Mouse (Mus musculus): ENCODE measurements around the gene Msrb3. TPM values are rescaled to one million over a fixed set of nuclear protein-coding genes. Genes with fewer than 3 reads are reported as not detected.

The Msrb3 gene
- polyA plus RNA-seq, 1 experiment from 2014 or later: 7.2 TPM

GRCm38 (mm10) chr10:120914948-120915631 lies 16.2 kb upstream of the Msrb3 start:
- H3K36me3 ChIP-seq: no peaks in the 10 kb centered on the region
- 84% methylated on average over 15 of the region's 15 CpGs for WGBS
- H3K27me3 ChIP-seq (ENCODE audit: low read depth, poor library complexity, severe bottlenecking): no peaks in the 10 kb centered on the region
- H3K4me1 ChIP-seq: peaks cover 8% of the 10 kb centered on the region; the same call in 1 of the 2 replicates
- no peak overlapping the region for H3K27ac ChIP-seq
- no peaks in the 10 kb centered on the region for H3K9me3 ChIP-seq (replicated peaks)
- H3K4me3 ChIP-seq: no peak overlapping the region
- DNase-seq (ENCODE audit: low spot score): peak; percentile 23

- DNase-seq (ENCODE audit: low spot score): peak; percentile 22
- H3K9me3 ChIP-seq (replicated peaks): no peaks in the 10 kb centered on the region
- 86% methylated on average over 7 of the region's 7 CpGs for WGBS
- H3K27ac ChIP-seq: no peak overlapping the region
- H3K4me3 ChIP-seq: no peak overlapping the region
- H3K4me1 ChIP-seq: peaks cover 8% of the 10 kb centered on the region; the same call in 1 of the 2 replicates
- no peaks in the 10 kb centered on the region for H3K36me3 ChIP-seq
- H3K27me3 ChIP-seq (ENCODE audit: low read depth, poor library complexity, severe bottlenecking): no peaks in the 10 kb centered on the region
Observed at GRCm38 (mm10) chr10:120914286-120914685, 15.4 kb upstream of the Msrb3 start.

GRCm38 (mm10) chr10:120913796-120914195 lies 14.9 kb upstream of the Msrb3 start:
- H3K27ac ChIP-seq: no peak overlapping the region
- H3K4me1 ChIP-seq: peaks cover 8% of the 10 kb centered on the region; the same call in 1 of the 2 replicates
- H3K9me3 ChIP-seq (replicated peaks): no peaks in the 10 kb centered on the region
- WGBS: 72% methylated on average over 7 of the region's 7 CpGs
- peak; percentile 27 for DNase-seq (ENCODE audit: low spot score)
- H3K36me3 ChIP-seq: no peaks in the 10 kb centered on the region
- H3K27me3 ChIP-seq (ENCODE audit: low read depth, poor library complexity, severe bottlenecking): no peaks in the 10 kb centered on the region
- no peak overlapping the region for H3K4me3 ChIP-seq

GRCm38 (mm10) chr10:120911971-120912370 lies 13.1 kb upstream of the Msrb3 start:
- Histone ChIP-seq H3K36me3 (no peaks in the 10 kb centered on the region), H3K9me3 (replicated peaks) (no peaks in the 10 kb centered on the region), H3K4me3 (no peak overlapping the region), H3K27ac (no peak overlapping the region), H3K27me3 (ENCODE audit: low read depth, poor library complexity, severe bottlenecking) (no peaks in the 10 kb centered on the region), H3K4me1 (peaks cover 8% of the 10 kb centered on the region; the same call in 1 of the 2 replicates)
- WGBS: 83% methylated on average over 4 of the region's 4 CpGs
- DNase-seq (ENCODE audit: low spot score): peak; percentile 20

GRCm38 (mm10) chr10:120908776-120909574 lies 10.1 kb upstream of the Msrb3 start:
- peak; percentile 28 for DNase-seq (ENCODE audit: low spot score)
- H3K27me3 ChIP-seq (ENCODE audit: low read depth, poor library complexity, severe bottlenecking): no peaks in the 10 kb centered on the region
- WGBS: 85% methylated on average over 11 of the region's 11 CpGs
- no peaks in the 10 kb centered on the region for H3K36me3 ChIP-seq
- no peak overlapping the region for H3K27ac ChIP-seq
- H3K9me3 ChIP-seq (replicated peaks): no peaks in the 10 kb centered on the region
- H3K4me3 ChIP-seq: no peak overlapping the region
- H3K4me1 ChIP-seq: peaks cover 2% of the 10 kb centered on the region; the same call in 1 of the 2 replicates

- 89% methylated on average over 10 of the region's 10 CpGs for WGBS
- Histone ChIP-seq H3K27ac (no peak overlapping the region), H3K27me3 (ENCODE audit: low read depth, poor library complexity, severe bottlenecking) (peaks cover 15% of the 10 kb centered on the region), H3K4me3 (no peak overlapping the region), H3K36me3 (no peaks in the 10 kb centered on the region), H3K4me1 (peaks cover 5% of the 10 kb centered on the region; the same call in 1 of the 2 replicates), H3K9me3 (replicated peaks) (no peaks in the 10 kb centered on the region)
- DNase-seq (ENCODE audit: low spot score): peak; percentile 25
Observed at GRCm38 (mm10) chr10:120904676-120905075, 5.8 kb upstream of the Msrb3 start.

- Histone ChIP-seq H3K4me1 (peaks cover 11% of the 10 kb centered on the region), H3K27ac (no peak overlapping the region), H3K4me3 (no peak overlapping the region), H3K36me3 (no peaks in the 10 kb centered on the region), H3K9me3 (replicated peaks) (no peaks in the 10 kb centered on the region), H3K27me3 (ENCODE audit: low read depth, poor library complexity, severe bottlenecking) (peaks cover 15% of the 10 kb centered on the region)
- 77% methylated on average over 4 of the region's 4 CpGs for WGBS
- DNase-seq (ENCODE audit: low spot score): peak; percentile 32
Observed at GRCm38 (mm10) chr10:120903843-120904468, 5.1 kb upstream of the Msrb3 start.

GRCm38 (mm10) chr10:120901746-120902145 lies 2.8 kb upstream of the Msrb3 start:
- Histone ChIP-seq H3K9me3 (replicated peaks) (no peaks in the 10 kb centered on the region), H3K36me3 (no peaks in the 10 kb centered on the region), H3K27ac (no peak overlapping the region), H3K4me3 (no peak overlapping the region), H3K27me3 (ENCODE audit: low read depth, poor library complexity, severe bottlenecking) (peaks cover 28% of the 10 kb centered on the region), H3K4me1 (peaks cover 24% of the 10 kb centered on the region)
- 67% methylated on average over 9 of the region's 9 CpGs for WGBS
- DNase-seq (ENCODE audit: low spot score): peak; percentile 24

- Histone ChIP-seq H3K9me3 (replicated peaks) (no peaks in the 10 kb centered on the region), H3K36me3 (no peaks in the 10 kb centered on the region), H3K27me3 (ENCODE audit: low read depth, poor library complexity, severe bottlenecking) (peaks cover 30% of the 10 kb centered on the region), H3K4me3 (no peak overlapping the region), H3K27ac (no peak overlapping the region), H3K4me1 (peaks cover 30% of the 10 kb centered on the region)
- WGBS: 68% methylated on average over 13 of the region's 13 CpGs
- DNase-seq (ENCODE audit: low spot score): peak; percentile 29
Observed at GRCm38 (mm10) chr10:120900096-120900495, 1.2 kb upstream of the Msrb3 start.

GRCm38 (mm10) chr10:120898357-120898756 lies 544 bp downstream of the Msrb3 start:
- peaks cover 30% of the 10 kb centered on the region for H3K27me3 ChIP-seq (ENCODE audit: low read depth, poor library complexity, severe bottlenecking)
- H3K9me3 ChIP-seq (replicated peaks): no peaks in the 10 kb centered on the region
- peak overlapping the region; percentile 90 for H3K4me3 ChIP-seq
- under 1% methylated on average over 49 of the region's 49 CpGs for WGBS
- H3K27ac ChIP-seq: peak overlapping the region; percentile 93
- H3K4me1 ChIP-seq: peaks cover 37% of the 10 kb centered on the region
- DNase-seq (ENCODE audit: low spot score): peak; percentile 77
- no peaks in the 10 kb centered on the region for H3K36me3 ChIP-seq

GRCm38 (mm10) chr10:120895899-120896289 lies 3.0 kb downstream of the Msrb3 start:
- Histone ChIP-seq H3K36me3 (0 out of 2 replicates have a peak, but pooled peaks cover under 1% of the 10 kb centered on the region), H3K27me3 (ENCODE audit: low read depth, poor library complexity, severe bottlenecking) (peaks cover 24% of the 10 kb centered on the region), H3K27ac (no peak overlapping the region), H3K4me3 (no peak overlapping the region), H3K9me3 (replicated peaks) (no peaks in the 10 kb centered on the region), H3K4me1 (peaks cover 37% of the 10 kb centered on the region)
- no peak for DNase-seq (ENCODE audit: low spot score)
- WGBS: 31% methylated on average over 15 of the region's 15 CpGs

GRCm38 (mm10) chr10:120894978-120895898 lies 3.7 kb downstream of the Msrb3 start:
- 79% methylated on average over 15 of the region's 15 CpGs for WGBS
- no peak overlapping the region for H3K27ac ChIP-seq
- peaks cover 3% of the 10 kb centered on the region; the same call in 1 of the 2 replicates for H3K9me3 ChIP-seq (replicated peaks)
- peaks cover 19% of the 10 kb centered on the region for H3K27me3 ChIP-seq (ENCODE audit: low read depth, poor library complexity, severe bottlenecking)
- peaks cover 35% of the 10 kb centered on the region for H3K4me1 ChIP-seq
- H3K4me3 ChIP-seq: no peak overlapping the region
- DNase-seq (ENCODE audit: low spot score): no peak
- peaks cover 5% of the 10 kb centered on the region; the same call in 1 of the 2 replicates for H3K36me3 ChIP-seq
